Mouse (Mus musculus): ENCODE results near the gene Setd1b.

DNA sequence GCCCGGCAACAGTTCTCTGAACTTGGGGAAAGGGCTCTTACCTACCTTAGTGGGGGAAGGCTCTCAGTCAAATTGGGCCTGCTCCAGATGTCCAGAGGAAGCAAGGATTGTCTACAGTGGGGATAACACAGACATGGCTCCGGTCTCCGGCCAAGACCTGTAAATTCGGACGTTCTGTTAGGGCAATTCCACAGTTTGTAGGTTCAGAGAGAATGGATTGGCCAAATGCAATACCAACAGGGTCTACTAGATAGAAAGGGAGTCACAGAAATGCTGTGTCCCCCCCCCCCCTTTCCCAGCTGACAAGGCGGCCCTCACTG lies 4.1 kb upstream of the Setd1b start:
- TF ChIP-seq CTCF (IDR thresholded peaks at IDR 0.05; ENCODE audit: low read depth, low read length) (no peak), POLR2A (IDR thresholded peaks at IDR 0.05; ENCODE audit: borderline replicate concordance, low read depth, low read length) (no peak)
